Mouse (Mus musculus) heart, adult 2 months (tissue): ENCODE measurements around the gene Cox7a2.
A peak's percentile ranks its signal among the peaks of the same experiment; 100 is the strongest.

Experiments used
- CTCF ChIP-seq: fragments of 200-600 bp; IDR thresholded peaks from 2 replicates; pipeline ENCODE4 v1.8.1; 2022; ENCODE audit warnings: antibody characterized with exemption, mild to moderate bottlenecking, moderate library complexity
- EP300 ChIP-seq: fragments of 200-500 bp; IDR thresholded peaks from 2 replicates; pipeline ENCODE4 v1.6.1; 2011; ENCODE audit warnings: low read depth, low read length, control low read depth; ENCODE audit not compliant: insufficient read depth
- POLR2A ChIP-seq: fragments of 200-500 bp; IDR thresholded peaks from 2 replicates; pipeline ENCODE4 v1.6.1; 2011; ENCODE audit warnings: mild to moderate bottlenecking, low read depth, low read length, control low read depth; ENCODE audit not compliant: insufficient read depth

- peak; percentile 93 for TF ChIP-seq CTCF
- no peak for TF ChIP-seq EP300
- TF ChIP-seq POLR2A, result no peak
These were observed 46.8 kb upstream of the Cox7a2 start for GRCm38 (mm10) chr9:79806317-79807075.
